Mouse (Mus musculus) kidney, adult 18-20 months (tissue): ENCODE results near the gene Gm4884.
"Not testable (repeated sequence)": the region's sequence is repeated elsewhere in the genome, so short reads cannot be mapped to it uniquely, and the experiment has no call there.

Experiments used
- DNase-seq: peaks from one replicate; pipeline ENCODE4 v3.0.0; 2021

Gm4884 gene

GRCm38 (mm10) chr7:41032419-41032818 is at the start of gene Gm4884:
Gm4884 (plus strand) TSS chr7:41032719.
- not testable (repeated sequence) for DNase-seq

DNA sequence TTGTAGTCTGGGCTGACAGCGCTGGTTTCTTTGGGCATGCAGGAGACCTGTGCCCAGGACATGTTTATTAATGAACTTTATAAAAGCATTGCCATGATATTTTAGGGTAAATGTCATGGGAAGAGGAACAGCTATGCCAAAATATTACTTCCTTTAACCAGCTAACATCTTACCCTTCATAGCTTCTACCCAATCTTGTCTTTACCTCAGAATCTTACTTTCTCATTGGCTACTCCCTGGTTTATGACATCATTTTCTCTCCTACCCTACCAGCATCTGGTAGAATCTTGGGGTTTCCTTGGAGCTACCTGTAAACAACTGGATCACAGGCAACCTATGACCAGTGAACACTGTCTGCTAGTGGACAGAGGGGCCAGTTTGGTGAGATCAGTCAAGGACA is 45.3 kb upstream of the Gm4884 start, which contains the start of gene 4930433I11Rik:
4930433I11Rik (plus strand) TSS at position 301 of the 400 bp plus-strand sequence.
- no peak for DNase-seq

- DNase-seq = not testable (repeated sequence)
These were observed 11.5 kb downstream of the Gm4884 start for GRCm38 (mm10) chr7:41044058-41044457.
